Mouse (Mus musculus) bone marrow macrophage, adult 2 months (primary cell): ENCODE results near the gene Maml2.

ENCODE experiments used
- CTCF ChIP-seq: IDR thresholded peaks from 2 replicates; pipeline ENCODE4 v1.5.1; 2012; ENCODE audit warnings: low read depth, mild to moderate bottlenecking, low read length, moderate library complexity
- POLR2A ChIP-seq: IDR thresholded peaks from 2 replicates; pipeline ENCODE4 v1.6.1; 2012; ENCODE audit warnings: mild to moderate bottlenecking, low read depth, low read length, borderline replicate concordance

DNA sequence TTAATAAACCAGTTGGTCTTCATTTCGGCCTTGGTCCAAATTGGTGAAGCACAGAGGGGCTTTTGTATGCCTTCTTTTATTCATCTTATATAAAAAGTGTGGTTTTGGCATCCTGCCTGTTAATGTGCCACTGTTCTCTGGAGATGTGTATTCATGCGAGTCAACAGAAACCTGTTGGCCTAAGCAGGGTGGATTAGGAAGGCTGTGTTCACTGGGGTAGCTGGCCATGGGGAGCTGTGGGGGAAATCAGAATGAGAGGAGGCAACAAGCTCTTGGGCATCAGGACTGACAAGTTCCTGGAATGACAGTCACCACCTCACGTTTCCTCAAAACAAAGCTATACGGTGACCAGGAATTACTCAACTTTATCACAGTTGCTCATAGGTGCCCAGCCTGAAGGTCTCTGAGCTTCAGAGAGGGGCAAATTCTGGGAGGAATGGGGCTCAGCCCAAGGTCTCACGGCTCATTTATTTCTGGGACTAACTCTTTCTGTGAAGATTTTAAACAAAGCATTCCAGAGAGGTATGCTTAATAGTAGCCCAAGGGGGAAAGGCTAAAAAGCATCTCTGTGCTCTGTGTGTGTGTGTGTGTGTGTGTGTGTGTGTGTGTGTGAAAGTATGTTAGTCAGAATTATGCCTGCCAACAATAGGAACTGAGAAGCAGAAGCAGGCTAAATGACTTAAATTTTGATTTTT, 228.0 kb downstream of the Maml2 start:
- TF ChIP-seq POLR2A (no peak), CTCF (no peak)
